Comparison of ENCODE assay signal across 42 mouse cellular contexts in the genomic region with DNA sequence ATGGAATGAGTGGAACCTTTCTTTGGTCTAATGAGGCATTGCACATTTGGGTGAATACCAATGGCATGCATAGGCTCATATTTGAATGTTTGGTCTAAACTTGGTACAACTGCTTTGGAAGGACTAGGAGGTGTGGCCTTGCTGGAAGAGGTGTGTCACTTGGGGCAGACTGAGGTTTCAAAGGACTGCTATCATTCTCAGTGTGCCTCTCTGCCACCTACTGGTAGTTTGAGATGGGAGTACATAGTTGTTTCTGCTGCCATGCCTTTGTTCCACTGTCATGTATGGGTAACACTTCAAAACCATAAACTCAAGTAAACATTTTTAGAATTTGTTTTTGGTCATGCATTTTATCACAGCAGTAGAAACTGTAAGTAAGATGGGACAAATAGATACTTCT. TPM values are rescaled to one million over a fixed set of nuclear protein-coding genes. Genes with fewer than 3 reads are reported as not detected.
DNase-seq lines count a peak whose midpoint lies in the region; ATAC-seq and TF ChIP-seq lines count a peak whose summit lies in the region.
"Had no signal": no experiment of that assay in that cellular context is flagged by ENCODE, and none has a peak within 500 bp of the region (broad histone marks: within the 10 kb centered on the region; RNA-seq: fewer than 3 reads in every experiment).

No protein-coding gene starts in this region.

- TF ChIP-seq RAD21 in CH12.LX (IDR thresholded peaks at IDR 0.05; ENCODE audit: low read depth, low read length), result no peak; the same call in 1 of the 2 replicates

- H3K4me2 ChIP-seq in CH12.LX (ENCODE audit: insufficient read depth, low read depth, poor library complexity, severe bottlenecking), result no peak overlapping the region
- H3K4me2 ChIP-seq: embryonic facial prominence, embryonic 15.5 days; forebrain, embryonic 12.5 days; heart, embryonic 15.5 days; intestine, embryonic 15.5 days; neural tube, embryonic 15.5 days had no signal

- peak; percentile 54; the same call in 1 of the 2 replicates for ATAC-seq in megakaryocyte progenitor cell, adult 5-6 weeks (replicated peaks; ENCODE audit: poor library complexity)
- ATAC-seq: forebrain, postnatal 0 days; hindbrain, postnatal 0 days; intestine, embryonic 15.5 days; lung, postnatal 0 days had no signal

- peaks cover 5% of the 10 kb centered on the region for H3K9me3 ChIP-seq in CH12.LX (replicated peaks; ENCODE audit: low read length)
- H3K9me3 ChIP-seq: embryonic facial prominence, embryonic 15.5 days; forebrain, embryonic 12.5 days; heart, embryonic 15.5 days; intestine, embryonic 15.5 days; neural tube, embryonic 15.5 days had no signal

- TF ChIP-seq EP300 in CH12.LX (IDR thresholded peaks at IDR 0.05; ENCODE audit: low read length), result no peak

- H3K4me3 ChIP-seq in left cerebral cortex, adult 2 months, result no peak overlapping the region
- no peak overlapping the region for H3K4me3 ChIP-seq in CH12.LX (replicated peaks in 1 of 3; ENCODE audit: low read depth in 2 of 3, low read length in 2 of 3, poor library complexity in 1 of 3)
- H3K4me3 ChIP-seq: embryonic facial prominence, embryonic 10.5 days; embryonic facial prominence, embryonic 15.5 days; forebrain, embryonic 12.5 days; heart, embryonic 15.5 days; intestine, embryonic 15.5 days; neural tube, embryonic 15.5 days had no signal

- H3K27ac ChIP-seq in left cerebral cortex, adult 2 months, result no peak overlapping the region
- H3K27ac ChIP-seq in CH12.LX (ENCODE audit: insufficient read depth, low read depth), result no peak overlapping the region
- H3K27ac ChIP-seq: embryonic facial prominence, embryonic 10.5 days; embryonic facial prominence, embryonic 15.5 days; forebrain, embryonic 12.5 days; heart, embryonic 15.5 days; hindbrain, postnatal 0 days; intestine, embryonic 15.5 days; neural tube, embryonic 15.5 days had no signal

- H3K36me3 ChIP-seq in CH12.LX (replicated peaks in 1 of 2; ENCODE audit: control insufficient read depth in 1 of 2, insufficient read depth in 1 of 2, low read length in 1 of 2), result peaks cover 44 to 54% of the 10 kb centered on the region in 2 experiments

- peaks cover 0 to 13% of the 10 kb centered on the region in 2 experiments; a peak in 2 of 4 replicates for H3K4me1 ChIP-seq in CH12.LX (ENCODE audit: control insufficient read depth in 1 of 2, insufficient read depth in 2 of 2)

- intact Hi-C loops in left cerebral cortex, adult 2 months (cut with DNase I), result no loop called here
- intact Hi-C loops in left cerebral cortex, postnatal 25 days (cut with DNase I), result loop anchor here (10.0 kb wide), 1 partner anchor 307 kb away; a partner anchor contains a TSS

- no peak for DNase-seq in left cerebral cortex, adult 2 months (ENCODE audit: extremely low spot score in 1 of 2, low spot score in 2 of 2)
- DNase-seq in left cerebral cortex, postnatal 25 days (ENCODE audit: low spot score in 2 of 2), result no peak
- DNase-seq in CH12.LX (ENCODE audit: extremely low read depth), result no peak
- peak; percentile 58 for DNase-seq in ES-CJ7 (ENCODE audit: low read depth, low spot score)
- DNase-seq in heart, adult 11 months, result no peak
- no peak for DNase-seq in spleen, postnatal 4 days (ENCODE audit: low spot score in 2 of 2)
- DNase-seq: adrenal gland, postnatal 36 days; cerebellum, adult 18-20 months; cerebellum, postnatal 10 days; forebrain, postnatal 0 days; gastrocnemius, postnatal 10 days; kidney, adult 9 months; kidney, postnatal 25 days; lung, adult 18-20 months; lung, postnatal 4 days; midbrain, embryonic 14.5 days; retina, postnatal 1 day; right cerebral cortex, postnatal 14 days; thymus, postnatal 14 days had no signal

- H3K9ac ChIP-seq in CH12.LX (ENCODE audit: insufficient read depth, low read depth), result no peak overlapping the region
- H3K9ac ChIP-seq: embryonic facial prominence, embryonic 15.5 days; forebrain, embryonic 12.5 days; forebrain, postnatal 0 days; heart, embryonic 15.5 days; intestine, embryonic 15.5 days; neural tube, embryonic 15.5 days had no signal

- dilution Hi-C loops in CH12.LX (cut with MboI; ENCODE audit: extremely low pct_ligation_motif_present, extremely low pct_unique_long_range_greater_than_20kb, low sequenced_read_pairs), result no loop called here

- no peak for TF ChIP-seq POLR2A in CH12.LX (IDR thresholded peaks at IDR 0.05; ENCODE audit: low read depth, low read length)

- no peaks in the 10 kb centered on the region for H3K27me3 ChIP-seq in CH12.LX (replicated peaks)
- H3K27me3 ChIP-seq: embryonic facial prominence, embryonic 15.5 days; forebrain, embryonic 12.5 days; heart, embryonic 15.5 days; intestine, embryonic 15.5 days; neural tube, embryonic 15.5 days had no signal

- peak; percentile 5; the same call in 1 of the 2 replicates for TF ChIP-seq CTCF in left cerebral cortex, adult 2 months (IDR thresholded peaks at IDR 0.05)
- 0 out of 4 replicates have a peak, but pooled peaks have one; percentile 1 to 9 for TF ChIP-seq CTCF in CH12.LX (conservative IDR thresholded peaks at IDR 0.05 in 1 of 2, IDR thresholded peaks at IDR 0.05 in 1 of 2; ENCODE audit: low read depth in 2 of 2, low read length in 2 of 2)

- in situ Hi-C loops in CH12.LX (cut with MboI; ENCODE audit: low pct_ligation_motif_present, low pct_unique_long_range_greater_than_20kb, low sequenced_read_pairs), result no loop called here

- H3K79me2 ChIP-seq in CH12.LX (replicated peaks; ENCODE audit: control insufficient read depth, extremely low read depth, insufficient read depth, poor library complexity, severe bottlenecking), result 0 out of 2 replicates have a peak, but pooled peaks cover 2% of the 10 kb centered on the region

TF ChIP-seq in CH12.LX, 34 proteins besides CTCF, POLR2A, EP300 and RAD21:
- no peak for TF ChIP-seq MEF2A (IDR thresholded peaks at IDR 0.05; ENCODE audit: borderline replicate concordance, low read depth, low read length)
- TF ChIP-seq ZKSCAN1 (IDR thresholded peaks at IDR 0.05; ENCODE audit: borderline replicate concordance, low read depth, low read length), result no peak

RNA-seq across cellular contexts. Expression of a gene that starts 5.7 kb away (rescaled TPM):
- 10 to 100 TPM; 21.1 to 22.8 TPM for total RNA-seq in left cerebral cortex, adult 2 months (2021)
- 10 to 100 TPM; 21.1 to 23.7 TPM for total RNA-seq in left cerebral cortex, postnatal 25 days (2021)
- total RNA-seq in CH12.LX (2012; rRNA removed) (3.5 TPM in 2 replicates), CH12.LX (2014; rRNA removed) (3.0 and 3.8 TPM in 2 replicates)
- 2.2 and 2.3 TPM in 2 replicates for polyA plus RNA-seq in CH12.LX (2012; ENCODE audit: insufficient read length, low read depth)
- total RNA-seq in megakaryocyte progenitor cell, adult 5-6 weeks (2015), result 10.2 and 10.6 TPM in 2 replicates
- total RNA-seq in megakaryocyte progenitor cell, adult 5-6 weeks (2017), result 8.1 and 9.8 TPM in 2 replicates

RNA-seq across cellular contexts. Expression of a gene that starts 56.8 kb away (rescaled TPM):
- not detected for total RNA-seq in left cerebral cortex, adult 2 months (2021)
- not detected for total RNA-seq in left cerebral cortex, postnatal 25 days (2021)
- total RNA-seq in CH12.LX (2012; rRNA removed), result not detected in 2 replicates
- total RNA-seq in CH12.LX (2014; rRNA removed), result not detected in 2 replicates
- polyA plus RNA-seq in CH12.LX (2012; ENCODE audit: insufficient read length, low read depth), result not detected in 2 replicates
- total RNA-seq in megakaryocyte progenitor cell, adult 5-6 weeks (2015), result not detected in 2 replicates
- not detected in 2 replicates for total RNA-seq in megakaryocyte progenitor cell, adult 5-6 weeks (2017)
- total RNA-seq: adrenal gland, postnatal 36 days; common myeloid progenitor, adult 5-6 weeks; forebrain, postnatal 0 days; gastrocnemius, postnatal 10 days; heart, postnatal 25 days; hindbrain, postnatal 0 days; layer of hippocampus, adult 18-20 months; layer of hippocampus, postnatal 25 days; left cerebral cortex, postnatal 10 days; liver, adult 2 months; megakaryocyte-erythroid progenitor cell, adult 5-6 weeks had no signal
- polyA plus RNA-seq: brain, embryonic 14.5 days; embryonic facial prominence, embryonic 10.5 days; embryonic facial prominence, embryonic 15.5 days; forebrain, embryonic 12.5 days; forebrain, postnatal 0 days; gonadal fat pad, adult 2 months; heart, embryonic 15.5 days; hindbrain, embryonic 11.5 days; hindbrain, postnatal 0 days; intestine, embryonic 15.5 days; limb, embryonic 11.5 days; liver, adult 2 months; lung, postnatal 0 days; midbrain, embryonic 14.5 days; neural tube, embryonic 15.5 days; small intestine, adult 2 months; stomach, embryonic 16.5 days; urinary bladder, adult 2 months had no signal
